Mouse (Mus musculus): ENCODE measurements around the gene Mast1.

- TF ChIP-seq GATA1 (IDR thresholded peaks at IDR 0.05; ENCODE audit: low read length) (no peak), TAL1 (IDR thresholded peaks at IDR 0.05; ENCODE audit: low read length) (no peak)
These were observed 26.8 kb upstream of the Mast1 start for GRCm38 (mm10) chr8:84963952-84964351.

All from erythroblast, embryonic 14.5 days (primary cell).